Mouse (Mus musculus) lung, embryonic 14.5 days (tissue): Measurements from ENCODE around the gene Prdx6. TPM values are rescaled to one million over a fixed set of nuclear protein-coding genes. Genes with fewer than 3 reads are reported as not detected.

Experiments used
- ATAC-seq: fragments of 200-750 bp; cut with Nextera tagmentation; 2 replicates; pipeline ENCODE4 v1.8.0; 2017; ENCODE audit warnings: mild to moderate bottlenecking, moderate TSS enrichment, moderate library complexity; ENCODE audit not compliant: insufficient read depth
- DNase-seq: peaks from one replicate; pipeline ENCODE4 v3.0.0-alpha.2; 2015
- H3K27ac ChIP-seq: fragments of 300-500 bp; sonication (generic); 2 replicates; pipeline ENCODE4 v1.5.1; 2014; ENCODE audit warnings: low read depth, mild to moderate bottlenecking, moderate library complexity
- H3K27me3 ChIP-seq: fragments of 300-500 bp; sonication (generic); 2 replicates; pipeline ENCODE4 v1.6.1; 2014; ENCODE audit warnings: low read length, control low read depth; ENCODE audit not compliant: insufficient read depth
- H3K36me3 ChIP-seq: fragments of 300-500 bp; sonication (generic); 2 replicates; pipeline ENCODE4 v1.6.1; 2014; ENCODE audit warnings: control low read depth; ENCODE audit not compliant: insufficient read depth
- H3K4me1 ChIP-seq: fragments of 300-500 bp; sonication (generic); 2 replicates; pipeline ENCODE4 v1.6.1; 2014; ENCODE audit warnings: antibody characterized with exemption, control low read depth; ENCODE audit not compliant: insufficient read depth
- H3K4me2 ChIP-seq: fragments of 300-500 bp; sonication (generic); 2 replicates; pipeline ENCODE4 v1.6.1; 2014; ENCODE audit warnings: mild to moderate bottlenecking
- H3K4me3 ChIP-seq: fragments of 300-500 bp; sonication (generic); 2 replicates; pipeline ENCODE4 v1.5.1; 2014; ENCODE audit warnings: low read depth, low read length
- H3K9ac ChIP-seq: fragments of 300-500 bp; sonication (generic); 2 replicates; pipeline ENCODE4 v1.6.1; 2014
- H3K9me3 ChIP-seq: fragments of 300-500 bp; sonication (generic); 2 replicates; pipeline ENCODE4 v1.6.1; 2016; ENCODE audit warnings: low read depth, low read length, control low read depth
- CTCF ChIP-seq: IDR thresholded peaks from 2 replicates; pipeline ENCODE4 v1.5.1; 2016; ENCODE audit warnings: antibody characterized with exemption, low read depth
- WGBS: fragments of 180-500 bp; shearing (Covaris S2); extraction: QIAGEN DNeasy Blood & Tissue Kit; methylation state at CpG from one replicate; pipeline ENCODE4 v1.1.7; 2014; 5-methylcytosine and 5-hydroxymethylcytosine counted together
- polyA plus RNA-seq: library from polyadenylated mRNA; unstranded; fragments of >200 nt; fragmentation: Nextera tagmentation; extraction: Ambion mirVana; gene quantifications from 2 replicates; pipeline ENCODE4 v1.2.1, GENCODE M21; 2014

Prdx6 gene
- polyA plus RNA-seq, 1 experiment from 2014 or later = 627 TPM

GRCm38 (mm10) chr1:161271461-161271810, 20.4 kb upstream of the Prdx6 start:
- TF ChIP-seq CTCF = no peak
- 60% methylated on average over 2 of the region's 2 CpGs for WGBS
- no peak for DNase-seq

GRCm38 (mm10) chr1:161270776-161271460, 19.9 kb upstream of the Prdx6 start:
- no peaks in the 10 kb centered on the region for H3K36me3 ChIP-seq
- H3K4me2 ChIP-seq = no peak overlapping the region
- DNase-seq = no peak
- no peak overlapping the region for H3K27ac ChIP-seq
- H3K27me3 ChIP-seq = no peaks in the 10 kb centered on the region
- H3K4me3 ChIP-seq = no peak overlapping the region
- H3K4me1 ChIP-seq = no peaks in the 10 kb centered on the region
- no peak overlapping the region for H3K9ac ChIP-seq
- no peak for ATAC-seq
- no peak for TF ChIP-seq CTCF
- H3K9me3 ChIP-seq = no peaks in the 10 kb centered on the region
- WGBS = 76% methylated on average over 4 of the region's 4 CpGs

More at GRCm38 (mm10) chr1:161271461-161271810, 20.4 kb upstream of the Prdx6 start:
- H3K36me3 ChIP-seq = no peaks in the 10 kb centered on the region
- H3K27ac ChIP-seq = no peak overlapping the region
- no peak overlapping the region for H3K4me2 ChIP-seq
- ATAC-seq = no peak
- no peaks in the 10 kb centered on the region for H3K9me3 ChIP-seq
- no peak overlapping the region for H3K4me3 ChIP-seq
- no peak overlapping the region for H3K9ac ChIP-seq
- no peaks in the 10 kb centered on the region for H3K4me1 ChIP-seq
- no peaks in the 10 kb centered on the region for H3K27me3 ChIP-seq

GRCm38 (mm10) chr1:161269346-161269745, 18.3 kb upstream of the Prdx6 start:
- H3K9me3 ChIP-seq = no peaks in the 10 kb centered on the region
- no peak overlapping the region for H3K27ac ChIP-seq
- H3K9ac ChIP-seq = no peak overlapping the region
- no peak for ATAC-seq
- DNase-seq = peak; percentile 30
- no peak overlapping the region for H3K4me2 ChIP-seq
- 51% methylated on average over 4 of the region's 4 CpGs for WGBS
- no peaks in the 10 kb centered on the region for H3K4me1 ChIP-seq
- no peaks in the 10 kb centered on the region for H3K27me3 ChIP-seq
- H3K4me3 ChIP-seq = no peak overlapping the region
- no peak for TF ChIP-seq CTCF
- no peaks in the 10 kb centered on the region for H3K36me3 ChIP-seq

GRCm38 (mm10) chr1:161268884-161269283, 17.9 kb upstream of the Prdx6 start:
- Histone ChIP-seq H3K36me3 (no peaks in the 10 kb centered on the region), H3K9ac (no peak overlapping the region), H3K4me3 (no peak overlapping the region), H3K9me3 (no peaks in the 10 kb centered on the region), H3K4me2 (no peak overlapping the region), H3K27ac (no peak overlapping the region), H3K4me1 (no peaks in the 10 kb centered on the region), H3K27me3 (no peaks in the 10 kb centered on the region)
- DNase-seq (peak; percentile 18), ATAC-seq (no peak)
- WGBS = 55% methylated on average over 5 of the region's 5 CpGs
- TF ChIP-seq CTCF = no peak

- DNase-seq = no peak
- no peak for ATAC-seq
- no peaks in the 10 kb centered on the region for H3K9me3 ChIP-seq
- TF ChIP-seq CTCF = no peak
- 72% methylated on average over 7 of the region's 7 CpGs for WGBS
- H3K36me3 ChIP-seq = no peaks in the 10 kb centered on the region
- no peak overlapping the region for H3K9ac ChIP-seq
- no peak overlapping the region for H3K4me3 ChIP-seq
- H3K27ac ChIP-seq = no peak overlapping the region
- no peaks in the 10 kb centered on the region for H3K4me1 ChIP-seq
- H3K27me3 ChIP-seq = no peaks in the 10 kb centered on the region
- no peak overlapping the region for H3K4me2 ChIP-seq
These were observed 17.1 kb upstream of the Prdx6 start for GRCm38 (mm10) chr1:161268116-161268515.

GRCm38 (mm10) chr1:161264961-161265360, 13.9 kb upstream of the Prdx6 start:
- TF ChIP-seq CTCF = no peak
- Histone ChIP-seq H3K4me2 (no peak overlapping the region), H3K27ac (no peak overlapping the region), H3K27me3 (no peaks in the 10 kb centered on the region), H3K4me1 (no peaks in the 10 kb centered on the region), H3K36me3 (no peaks in the 10 kb centered on the region), H3K4me3 (no peak overlapping the region), H3K9me3 (no peaks in the 10 kb centered on the region), H3K9ac (no peak overlapping the region)
- 83% methylated on average over 5 of the region's 5 CpGs for WGBS
- ATAC-seq (no peak), DNase-seq (no peak)

GRCm38 (mm10) chr1:161263584-161263983, 12.6 kb upstream of the Prdx6 start:
- no peak overlapping the region for H3K4me2 ChIP-seq
- no peak for TF ChIP-seq CTCF

More at GRCm38 (mm10) chr1:161263584-161263983, 12.6 kb upstream of the Prdx6 start:
- DNase-seq (no peak), ATAC-seq (no peak)
- no peak overlapping the region for H3K9ac ChIP-seq
- H3K9me3 ChIP-seq = no peaks in the 10 kb centered on the region
- 89% methylated on average over 8 of the region's 8 CpGs for WGBS
- H3K27ac ChIP-seq = no peak overlapping the region
- H3K36me3 ChIP-seq = no peaks in the 10 kb centered on the region
- H3K4me3 ChIP-seq = no peak overlapping the region
- no peaks in the 10 kb centered on the region for H3K4me1 ChIP-seq
- H3K27me3 ChIP-seq = no peaks in the 10 kb centered on the region
